Mouse (Mus musculus): Measurements from ENCODE around the gene Psmd5. TPM values are rescaled to one million over a fixed set of nuclear protein-coding genes. Genes with fewer than 3 reads are reported as not detected.
A peak's percentile ranks its signal among the peaks of the same experiment; 100 is the strongest.
"Not testable (repeated sequence)": the region's sequence is repeated elsewhere in the genome, so short reads cannot be mapped to it uniquely, and the experiment has no call there.

The Psmd5 gene
- polyA plus RNA-seq, 1 experiment from 2014 or later, result 129 TPM

GRCm38 (mm10) chr2:34826460-34827231 is 48.1 kb downstream of the Psmd5 start:
- ATAC-seq (peak; percentile 36; the same call in 1 of the 2 replicates), DNase-seq (ENCODE audit: low spot score) (no peak)
- 41% methylated on average over 20 of the region's 21 CpGs for WGBS
- peaks cover 6% of the 10 kb centered on the region; the same call in 1 of the 2 replicates for H3K36me3 ChIP-seq (ENCODE audit: control insufficient read depth, insufficient read depth, low read length)
- 0 out of 2 replicates have a peak, but pooled peaks cover 3% of the 10 kb centered on the region for H3K27me3 ChIP-seq (replicated peaks; ENCODE audit: control insufficient read depth, insufficient read depth, low read length)
- peak overlapping the region; percentile 84 for H3K4me2 ChIP-seq (ENCODE audit: low read length)
- 0 out of 2 replicates have a peak, but pooled peaks cover 6% of the 10 kb centered on the region for H3K9me3 ChIP-seq (replicated peaks; ENCODE audit: control insufficient read depth, low read length)
- 0 out of 2 replicates have a peak overlapping the region, but pooled peaks have one; percentile 27 for H3K27ac ChIP-seq (ENCODE audit: low read depth, low read length)
- H3K9ac ChIP-seq (ENCODE audit: low read length), result peak overlapping the region; percentile 91
- peaks cover 3% of the 10 kb centered on the region; the same call in 1 of the 2 replicates for H3K4me1 ChIP-seq (ENCODE audit: control insufficient read depth, insufficient read depth, low read length)
- H3K4me3 ChIP-seq (ENCODE audit: low read depth, low read length), result peak overlapping the region; percentile 90

GRCm38 (mm10) chr2:34825827-34826459 is 48.8 kb downstream of the Psmd5 start, which contains the start of gene Fbxw2:
TSS of gene Fbxw2 (minus strand) at chr2:34826311.
- peak within 1 kb of the TSS; percentile 84 for H3K4me2 ChIP-seq (ENCODE audit: low read length)
- WGBS, result under 1% methylated on average over 57 of the region's 57 CpGs
- peak; percentile 95 for DNase-seq (ENCODE audit: low spot score)
- H3K27ac ChIP-seq (ENCODE audit: low read depth, low read length), result 0 out of 2 replicates have a peak within 1 kb of the TSS, but pooled peaks have one; percentile 57
- H3K36me3 ChIP-seq (ENCODE audit: control insufficient read depth, insufficient read depth, low read length), result peaks cover 11% of the 10 kb centered on the region
- 0 out of 2 replicates have a peak, but pooled peaks cover 6% of the 10 kb centered on the region for H3K9me3 ChIP-seq (replicated peaks; ENCODE audit: control insufficient read depth, low read length)
- peaks cover 3% of the 10 kb centered on the region; the same call in 1 of the 2 replicates for H3K4me1 ChIP-seq (ENCODE audit: control insufficient read depth, insufficient read depth, low read length)
- H3K4me3 ChIP-seq (ENCODE audit: low read depth, low read length), result peak within 1 kb of the TSS; percentile 90
- H3K27me3 ChIP-seq (replicated peaks; ENCODE audit: control insufficient read depth, insufficient read depth, low read length), result 0 out of 2 replicates have a peak, but pooled peaks cover 3% of the 10 kb centered on the region
- ATAC-seq, result peak; percentile 100
- H3K9ac ChIP-seq (ENCODE audit: low read length), result peak within 1 kb of the TSS; percentile 91

- H3K9ac ChIP-seq (ENCODE audit: low read length), result no peak overlapping the region
- H3K27me3 ChIP-seq (replicated peaks; ENCODE audit: control insufficient read depth, insufficient read depth, low read length), result no peaks in the 10 kb centered on the region
- H3K4me2 ChIP-seq (ENCODE audit: low read length), result no peak overlapping the region
- no peak for DNase-seq (ENCODE audit: low spot score)
- H3K4me1 ChIP-seq (ENCODE audit: control insufficient read depth, insufficient read depth, low read length), result no peaks in the 10 kb centered on the region
- H3K4me3 ChIP-seq (ENCODE audit: low read depth, low read length), result no peak overlapping the region
- H3K36me3 ChIP-seq (ENCODE audit: control insufficient read depth, insufficient read depth, low read length), result peaks cover 60% of the 10 kb centered on the region
- ATAC-seq, result no peak
- no peaks in the 10 kb centered on the region for H3K9me3 ChIP-seq (replicated peaks; ENCODE audit: control insufficient read depth, low read length)
- 90% methylated on average over 2 of the region's 2 CpGs for WGBS
- no peak overlapping the region for H3K27ac ChIP-seq (ENCODE audit: low read depth, low read length)
Observed at GRCm38 (mm10) chr2:34818492-34818891, 56.3 kb downstream of the Psmd5 start.

GRCm38 (mm10) chr2:34815893-34816292 is 58.9 kb downstream of the Psmd5 start:
- ATAC-seq, result not testable (repeated sequence)
- WGBS, result 97% methylated on average over 2 of the region's 2 CpGs

GRCm38 (mm10) chr2:34812706-34813105 is 62.1 kb downstream of the Psmd5 start:
- peaks cover 77% of the 10 kb centered on the region for H3K36me3 ChIP-seq (ENCODE audit: control insufficient read depth, insufficient read depth, low read length)
- no peak overlapping the region for H3K27ac ChIP-seq (ENCODE audit: low read depth, low read length)
- no peak overlapping the region for H3K9ac ChIP-seq (ENCODE audit: low read length)
- DNase-seq (ENCODE audit: low spot score), result no peak
- no peak overlapping the region for H3K4me3 ChIP-seq (ENCODE audit: low read depth, low read length)
- H3K4me1 ChIP-seq (ENCODE audit: control insufficient read depth, insufficient read depth, low read length), result no peaks in the 10 kb centered on the region
- no peak for ATAC-seq
- H3K27me3 ChIP-seq (replicated peaks; ENCODE audit: control insufficient read depth, insufficient read depth, low read length), result no peaks in the 10 kb centered on the region
- 88% methylated on average over 7 of the region's 7 CpGs for WGBS
- no peak overlapping the region for H3K4me2 ChIP-seq (ENCODE audit: low read length)
- no peaks in the 10 kb centered on the region for H3K9me3 ChIP-seq (replicated peaks; ENCODE audit: control insufficient read depth, low read length)

More at GRCm38 (mm10) chr2:34815893-34816292, 58.9 kb downstream of the Psmd5 start:
- not testable (repeated sequence) for DNase-seq (ENCODE audit: low spot score); H3K27me3 ChIP-seq (replicated peaks; ENCODE audit: control insufficient read depth, insufficient read depth, low read length); H3K9ac ChIP-seq (ENCODE audit: low read length); H3K4me1 ChIP-seq (ENCODE audit: control insufficient read depth, insufficient read depth, low read length); H3K27ac ChIP-seq (ENCODE audit: low read depth, low read length); H3K4me2 ChIP-seq (ENCODE audit: low read length); H3K9me3 ChIP-seq (replicated peaks; ENCODE audit: control insufficient read depth, low read length); H3K4me3 ChIP-seq (ENCODE audit: low read depth, low read length)
- peaks cover 73% of the 10 kb centered on the region for H3K36me3 ChIP-seq (ENCODE audit: control insufficient read depth, insufficient read depth, low read length)

GRCm38 (mm10) chr2:34810775-34811174 is 64.0 kb downstream of the Psmd5 start:
- H3K36me3 ChIP-seq (ENCODE audit: control insufficient read depth, insufficient read depth, low read length), result peaks cover 83% of the 10 kb centered on the region
- no peaks in the 10 kb centered on the region for H3K4me1 ChIP-seq (ENCODE audit: control insufficient read depth, insufficient read depth, low read length)
- H3K9ac ChIP-seq (ENCODE audit: low read length), result no peak overlapping the region
- no peaks in the 10 kb centered on the region for H3K27me3 ChIP-seq (replicated peaks; ENCODE audit: control insufficient read depth, insufficient read depth, low read length)
- DNase-seq (ENCODE audit: low spot score) (no peak), ATAC-seq (no peak)
- 93% methylated on average over 3 of the region's 3 CpGs for WGBS
- H3K9me3 ChIP-seq (replicated peaks; ENCODE audit: control insufficient read depth, low read length), result no peaks in the 10 kb centered on the region
- no peak overlapping the region for H3K27ac ChIP-seq (ENCODE audit: low read depth, low read length)
- no peak overlapping the region for H3K4me2 ChIP-seq (ENCODE audit: low read length)
- H3K4me3 ChIP-seq (ENCODE audit: low read depth, low read length), result no peak overlapping the region

GRCm38 (mm10) chr2:34809568-34809967 is 65.2 kb downstream of the Psmd5 start:
- DNase-seq (ENCODE audit: low spot score) (no peak), ATAC-seq (no peak)
- Histone ChIP-seq H3K4me1 (ENCODE audit: control insufficient read depth, insufficient read depth, low read length) (no peaks in the 10 kb centered on the region), H3K9ac (ENCODE audit: low read length) (no peak overlapping the region), H3K4me2 (ENCODE audit: low read length) (no peak overlapping the region), H3K36me3 (ENCODE audit: control insufficient read depth, insufficient read depth, low read length) (peaks cover 81% of the 10 kb centered on the region), H3K27me3 (replicated peaks; ENCODE audit: control insufficient read depth, insufficient read depth, low read length) (no peaks in the 10 kb centered on the region), H3K4me3 (ENCODE audit: low read depth, low read length) (no peak overlapping the region), H3K27ac (ENCODE audit: low read depth, low read length) (no peak overlapping the region), H3K9me3 (replicated peaks; ENCODE audit: control insufficient read depth, low read length) (no peaks in the 10 kb centered on the region)
- WGBS, result 100% methylated on average over 1 of the region's 1 CpGs

- ATAC-seq (no peak), DNase-seq (ENCODE audit: low spot score) (no peak)
- Histone ChIP-seq H3K27me3 (replicated peaks; ENCODE audit: control insufficient read depth, insufficient read depth, low read length) (no peaks in the 10 kb centered on the region), H3K36me3 (ENCODE audit: control insufficient read depth, insufficient read depth, low read length) (peaks cover 70% of the 10 kb centered on the region), H3K9me3 (replicated peaks; ENCODE audit: control insufficient read depth, low read length) (no peaks in the 10 kb centered on the region), H3K4me2 (ENCODE audit: low read length) (no peak overlapping the region), H3K9ac (ENCODE audit: low read length) (no peak overlapping the region), H3K4me3 (ENCODE audit: low read depth, low read length) (no peak overlapping the region), H3K27ac (ENCODE audit: low read depth, low read length) (no peak overlapping the region), H3K4me1 (ENCODE audit: control insufficient read depth, insufficient read depth, low read length) (peaks cover 5% of the 10 kb centered on the region; the same call in 1 of the 2 replicates)
- 90% methylated on average over 2 of the region's 2 CpGs for WGBS
Observed at GRCm38 (mm10) chr2:34808057-34808456, 66.7 kb downstream of the Psmd5 start.
